Mouse (Mus musculus) layer of hippocampus, adult 2 months (tissue): ENCODE results near the gene Hdac1. TPM values are rescaled to one million over a fixed set of nuclear protein-coding genes. Genes with fewer than 3 reads are reported as not detected.
A peak's percentile ranks its signal among the peaks of the same experiment; 100 is the strongest.

Experiments used
- DNase-seq, 2 experiments: peaks; one replicate each; pipeline ENCODE4 v3.0.0; 2022; ENCODE audit warnings: low spot score in 2 of 2
- H3K27ac ChIP-seq: fragments of 200-600 bp; 2 replicates; pipeline ENCODE4 v1.8.1; 2022
- H3K4me3 ChIP-seq: fragments of 200-600 bp; 2 replicates; pipeline ENCODE4 v1.8.1; 2022; ENCODE audit warnings: mild to moderate bottlenecking
- CTCF ChIP-seq: fragments of 200-600 bp; conservative IDR thresholded peaks from 2 replicates; pipeline ENCODE4 v1.8.1; 2022; ENCODE audit warnings: antibody characterized with exemption, mild to moderate bottlenecking, moderate library complexity
- total RNA-seq, 2 experiments: library from RNA; stranded (reverse); gene quantifications; 2 replicates each; pipeline ENCODE4 v1.2.3; 2021

Gene Hdac1
- total RNA-seq, 2 experiments from 2014 or later = 48.9 to 49.8 TPM

- H3K27ac ChIP-seq = no peak overlapping the region
- TF ChIP-seq CTCF = no peak
- DNase-seq = no peak
- no peak overlapping the region for H3K4me3 ChIP-seq
Measured at GRCm38 (mm10) chr4:129573093-129573370, 30.5 kb upstream of the Hdac1 start.

- DNase-seq = no peak
- TF ChIP-seq CTCF = no peak
- no peak overlapping the region for H3K27ac ChIP-seq
- no peak overlapping the region for H3K4me3 ChIP-seq
Measured at GRCm38 (mm10) chr4:129572236-129573092, 30.0 kb upstream of the Hdac1 start.

GRCm38 (mm10) chr4:129571551-129572084 lies 29.1 kb upstream of the Hdac1 start:
- DNase-seq = no peak
- no peak overlapping the region for H3K4me3 ChIP-seq

GRCm38 (mm10) chr4:129570028-129570427 lies 27.5 kb upstream of the Hdac1 start:
- no peak for TF ChIP-seq CTCF
- H3K27ac ChIP-seq = no peak overlapping the region
- no peak for DNase-seq
- no peak overlapping the region for H3K4me3 ChIP-seq

More at GRCm38 (mm10) chr4:129571551-129572084, 29.1 kb upstream of the Hdac1 start:
- TF ChIP-seq CTCF = no peak
- H3K27ac ChIP-seq = no peak overlapping the region

- no peak for DNase-seq
- no peak overlapping the region for H3K4me3 ChIP-seq
- H3K27ac ChIP-seq = no peak overlapping the region
- no peak for TF ChIP-seq CTCF
Measured at GRCm38 (mm10) chr4:129568366-129568765, 25.9 kb upstream of the Hdac1 start.

GRCm38 (mm10) chr4:129565139-129565538 lies 22.6 kb upstream of the Hdac1 start:
- TF ChIP-seq CTCF = no peak
- Histone ChIP-seq H3K27ac (no peak overlapping the region), H3K4me3 (no peak overlapping the region)
- no peak for DNase-seq

- no peak for TF ChIP-seq CTCF
- DNase-seq = no peak
- H3K4me3 ChIP-seq = no peak overlapping the region
- H3K27ac ChIP-seq = no peak overlapping the region
Measured at GRCm38 (mm10) chr4:129563718-129564117, 21.2 kb upstream of the Hdac1 start.

- TF ChIP-seq CTCF = no peak
- no peak overlapping the region for H3K4me3 ChIP-seq
- H3K27ac ChIP-seq = no peak overlapping the region
- no peak for DNase-seq
Measured at GRCm38 (mm10) chr4:129561184-129561583, 18.7 kb upstream of the Hdac1 start.

- no peak for DNase-seq
- no peak overlapping the region for H3K27ac ChIP-seq
- H3K4me3 ChIP-seq = no peak overlapping the region
- TF ChIP-seq CTCF = no peak
Measured at GRCm38 (mm10) chr4:129558321-129558955, 15.9 kb upstream of the Hdac1 start.

- no peak overlapping the region for H3K4me3 ChIP-seq
- TF ChIP-seq CTCF = no peak
- DNase-seq = no peak
- no peak overlapping the region for H3K27ac ChIP-seq
Measured at GRCm38 (mm10) chr4:129557256-129557808, 14.8 kb upstream of the Hdac1 start.

GRCm38 (mm10) chr4:129556532-129557223 lies 14.2 kb upstream of the Hdac1 start:
- Histone ChIP-seq H3K4me3 (peak overlapping the region; percentile 63), H3K27ac (peak overlapping the region; percentile 89)
- peak; percentile 79 to 82 for DNase-seq
- no peak for TF ChIP-seq CTCF

GRCm38 (mm10) chr4:129555862-129556531 lies 13.5 kb upstream of the Hdac1 start:
- peak overlapping the region; percentile 89 for H3K27ac ChIP-seq
- peak overlapping the region; percentile 63 for H3K4me3 ChIP-seq
- TF ChIP-seq CTCF = no peak
- DNase-seq = no peak
